Mouse (Mus musculus): ENCODE measurements around the gene Atp1a2.

GRCm38 (mm10) chr1:172305153-172305552 lies 7.3 kb upstream of the Atp1a2 start:
- no peak for TF ChIP-seq CTCF (IDR thresholded peaks at IDR 0.05; ENCODE audit: extremely low read depth, insufficient read length, insufficient replicate concordance, low read depth, low read length)
- no peak for TF ChIP-seq POLR2A (IDR thresholded peaks at IDR 0.05; ENCODE audit: low read depth, low read length)
